Mouse (Mus musculus) bone marrow, adult 2 months (tissue): ENCODE results near the gene Cpe. TPM values are rescaled to one million over a fixed set of nuclear protein-coding genes. Genes with fewer than 3 reads are reported as not detected.

ENCODE experiments used
- H3K27ac ChIP-seq: fragments of 200-500 bp; 2 replicates; pipeline ENCODE4 v1.5.1; 2012; ENCODE audit warnings: low read depth, mild to moderate bottlenecking, control low read depth, inconsistent platforms, low read length; ENCODE audit not compliant: control insufficient read depth, poor library complexity, insufficient read depth
- H3K4me1 ChIP-seq: fragments of 200-500 bp; 2 replicates; pipeline ENCODE4 v1.6.1; 2011; ENCODE audit warnings: low read length; ENCODE audit not compliant: control insufficient read depth, insufficient read depth
- H3K4me3 ChIP-seq: fragments of 200-500 bp; replicated peaks from 2 replicates; pipeline ENCODE3; 2011; ENCODE audit warnings: mild to moderate bottlenecking, low read depth, low read length, control low read depth; ENCODE audit not compliant: control insufficient read depth
- CTCF ChIP-seq: fragments of 200-500 bp; IDR thresholded peaks from 2 replicates; pipeline ENCODE4 v1.5.1; 2011; ENCODE audit warnings: low read length, control low read depth; ENCODE audit not compliant: control insufficient read depth, insufficient read depth
- POLR2A ChIP-seq: fragments of 200-500 bp; IDR thresholded peaks from 2 replicates; pipeline ENCODE4 v1.6.1; 2011; ENCODE audit warnings: low read depth, mild to moderate bottlenecking, control low read depth, low read length, borderline replicate concordance; ENCODE audit not compliant: control insufficient read depth
- WGBS: fragments of 180-500 bp; shearing (Covaris S2); methylation state at CpG from one replicate; pipeline ENCODE4 v1.1.7; 2018; 5-methylcytosine and 5-hydroxymethylcytosine counted together
- polyA plus RNA-seq: library from polyadenylated mRNA; stranded (reverse); fragments of >200 nt; gene quantifications from 2 replicates; pipeline ENCODE4 v1.2.4, GENCODE M21; 2011; ENCODE audit warnings: low replicate concordance; ENCODE audit not compliant: missing spikeins, insufficient read depth, insufficient read length

Cpe gene
- polyA plus RNA-seq, 1 experiment, result 6.2 TPM

DNA sequence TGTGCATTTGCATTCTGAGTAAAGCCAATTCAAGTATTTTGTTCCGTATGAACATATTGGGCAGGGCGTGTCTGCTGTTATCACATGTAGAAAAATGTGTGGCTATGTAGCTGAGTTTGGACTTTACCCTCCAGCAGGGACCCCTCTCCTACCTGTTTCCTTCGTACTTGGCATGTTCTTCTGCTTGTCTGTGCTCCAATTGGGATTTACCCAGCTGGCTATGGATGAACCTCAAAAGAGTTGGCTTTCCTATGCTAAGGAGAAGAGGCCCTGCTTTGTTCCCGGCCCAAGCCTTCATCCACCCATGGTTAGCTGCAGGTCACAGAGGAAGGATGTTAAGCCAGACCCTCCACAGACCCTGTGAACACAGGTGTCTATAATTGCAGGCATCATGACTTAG is 44.8 kb downstream of the Cpe start:
- H3K4me3 ChIP-seq, result no peak overlapping the region
- H3K4me1 ChIP-seq, result no peaks in the 10 kb centered on the region
- H3K27ac ChIP-seq, result no peak overlapping the region
- TF ChIP-seq POLR2A (no peak), CTCF (no peak)
- WGBS, result 76% methylated on average over 4 of the region's 4 CpGs

DNA sequence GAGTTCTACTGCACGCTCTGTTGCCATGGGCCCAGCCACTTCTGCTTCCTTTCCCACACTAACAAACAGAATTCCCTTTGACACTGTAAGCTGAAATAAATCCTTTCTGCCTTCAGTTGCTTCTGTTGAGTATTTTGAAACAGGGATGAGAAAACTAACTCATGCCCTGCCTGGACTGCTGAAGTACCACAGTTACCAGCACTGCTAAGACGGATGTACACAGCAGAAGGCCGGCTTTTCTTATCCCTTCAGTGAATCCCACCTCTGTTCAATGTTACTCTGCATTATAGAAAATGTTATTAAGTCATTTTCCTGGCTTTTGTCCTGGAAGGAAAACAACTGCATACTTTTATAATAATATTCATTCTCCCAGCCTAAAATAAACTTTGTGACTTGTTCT is 45.7 kb downstream of the Cpe start:
- H3K4me3 ChIP-seq, result no peak overlapping the region
- H3K4me1 ChIP-seq, result no peaks in the 10 kb centered on the region
- TF ChIP-seq CTCF (no peak), POLR2A (no peak)
- WGBS, result 87% methylated on average over 3 of the region's 3 CpGs
- H3K27ac ChIP-seq, result no peak overlapping the region

DNA sequence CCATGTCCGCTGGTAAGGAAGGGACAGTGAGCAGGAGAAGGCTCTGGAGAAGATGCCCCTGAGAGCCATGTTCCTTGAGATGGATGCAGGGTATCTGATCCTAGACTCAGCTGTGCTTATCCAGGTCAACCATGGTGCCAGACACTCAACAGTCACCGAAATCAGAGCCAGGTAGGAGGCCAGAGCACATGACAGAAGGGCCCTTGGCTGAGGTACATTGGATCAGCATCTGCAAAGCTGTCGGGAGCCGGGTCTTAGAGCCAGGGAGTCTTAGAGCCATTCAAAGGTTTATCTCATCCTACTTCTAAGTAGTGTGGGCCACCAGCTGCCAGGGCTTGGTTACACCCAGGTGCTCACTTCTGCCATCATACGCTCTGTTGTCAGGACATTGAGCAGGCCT is 46.4 kb downstream of the Cpe start:
- TF ChIP-seq CTCF (no peak), POLR2A (no peak)
- Histone ChIP-seq H3K4me1 (no peaks in the 10 kb centered on the region), H3K27ac (no peak overlapping the region), H3K4me3 (no peak overlapping the region)
- whole genome bisulfite sequencing, result 80% methylated on average over 5 of the region's 5 CpGs

DNA sequence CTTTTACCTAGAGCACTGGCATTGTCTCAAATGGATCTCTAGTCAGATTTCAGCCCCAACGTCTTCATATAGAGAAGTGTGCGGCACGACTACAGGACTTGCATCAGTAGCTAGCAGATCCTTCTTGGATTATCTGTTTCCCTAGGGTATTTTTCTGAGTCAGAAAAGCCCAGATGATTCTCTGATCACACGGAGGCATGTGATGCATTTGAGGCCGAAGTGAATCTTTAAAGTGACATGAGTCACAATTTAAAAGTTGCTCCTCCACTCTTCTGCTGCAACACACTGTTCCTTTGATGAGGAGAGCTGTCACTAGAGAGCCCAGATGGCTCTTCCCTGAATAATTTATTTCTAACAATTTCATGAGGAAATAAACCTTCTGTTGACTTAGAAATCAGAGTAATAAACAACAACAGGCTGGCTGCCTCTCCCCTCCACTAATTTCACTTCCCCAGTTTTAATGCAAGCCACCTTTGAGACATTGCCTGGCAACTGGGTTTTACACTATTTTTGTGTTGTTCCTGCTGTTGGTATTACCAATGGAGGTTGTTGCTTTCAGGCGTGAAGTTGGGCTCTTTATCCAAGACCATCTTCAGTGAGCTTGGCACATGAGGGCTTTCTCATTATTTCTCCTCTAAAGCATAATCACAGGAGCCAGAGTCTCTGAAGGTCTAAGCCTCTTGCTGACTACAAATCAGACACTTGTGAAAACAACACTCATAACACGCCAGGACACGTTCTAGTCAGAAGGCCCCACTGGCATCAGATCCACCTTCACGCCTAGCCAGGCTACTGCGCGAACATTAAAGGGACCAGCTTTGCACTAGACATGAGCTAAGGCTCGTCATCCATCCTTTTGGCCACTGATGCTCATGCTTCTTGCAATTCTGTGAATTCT is 48.5 kb downstream of the Cpe start:
- TF ChIP-seq CTCF, result no peak
- TF ChIP-seq POLR2A, result no peak
- H3K4me3 ChIP-seq, result no peak overlapping the region
- H3K27ac ChIP-seq, result no peak overlapping the region
- 78% methylated on average over 12 of the region's 12 CpGs for WGBS
- H3K4me1 ChIP-seq, result no peaks in the 10 kb centered on the region

DNA sequence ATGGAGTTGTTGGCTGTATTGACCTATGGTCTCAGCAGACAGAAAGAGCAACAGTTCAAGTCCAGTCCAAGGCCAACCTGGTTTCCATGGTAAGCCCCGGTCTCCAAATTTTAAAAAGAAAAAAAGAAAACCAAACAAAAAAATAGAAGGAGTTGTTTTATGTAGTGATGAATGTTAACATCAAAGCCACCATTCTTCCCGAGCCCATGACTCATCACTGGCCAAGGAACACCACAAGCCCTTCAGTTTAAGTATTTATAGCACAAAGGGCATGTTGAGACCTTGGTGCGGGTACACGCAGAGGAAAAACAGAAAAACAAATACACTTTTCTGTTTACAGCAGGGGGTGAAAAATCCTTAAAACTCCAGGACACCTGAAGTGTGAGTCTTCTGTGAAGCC is 49.5 kb downstream of the Cpe start:
- WGBS, result 55% methylated on average over 4 of the region's 4 CpGs
- TF ChIP-seq CTCF (no peak), POLR2A (no peak)
- Histone ChIP-seq H3K27ac (no peak overlapping the region), H3K4me1 (no peaks in the 10 kb centered on the region), H3K4me3 (no peak overlapping the region)

DNA sequence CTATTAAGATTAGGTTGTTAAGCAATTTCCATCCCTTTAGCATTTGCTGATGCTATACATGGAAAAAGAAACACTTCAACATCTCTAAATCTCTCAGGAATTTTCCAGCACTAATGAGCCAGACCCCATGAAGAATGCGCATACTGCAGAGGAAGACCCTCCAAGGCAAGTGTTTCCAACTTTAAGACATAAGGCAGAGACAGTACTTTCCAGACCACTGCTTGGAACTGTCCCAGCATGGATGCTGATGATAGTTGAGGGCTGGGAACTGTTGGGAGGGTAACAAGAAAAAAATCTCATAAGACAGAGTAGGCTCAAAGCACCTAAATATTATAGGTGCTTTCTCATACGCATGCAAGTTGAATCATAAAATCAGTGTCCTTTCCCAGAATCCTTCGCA is 50.1 kb downstream of the Cpe start:
- TF ChIP-seq CTCF (no peak), POLR2A (no peak)
- H3K27ac ChIP-seq, result no peak overlapping the region
- H3K4me1 ChIP-seq, result no peaks in the 10 kb centered on the region
- WGBS, result 81% methylated on average over 3 of the region's 3 CpGs
- H3K4me3 ChIP-seq, result no peak overlapping the region

DNA sequence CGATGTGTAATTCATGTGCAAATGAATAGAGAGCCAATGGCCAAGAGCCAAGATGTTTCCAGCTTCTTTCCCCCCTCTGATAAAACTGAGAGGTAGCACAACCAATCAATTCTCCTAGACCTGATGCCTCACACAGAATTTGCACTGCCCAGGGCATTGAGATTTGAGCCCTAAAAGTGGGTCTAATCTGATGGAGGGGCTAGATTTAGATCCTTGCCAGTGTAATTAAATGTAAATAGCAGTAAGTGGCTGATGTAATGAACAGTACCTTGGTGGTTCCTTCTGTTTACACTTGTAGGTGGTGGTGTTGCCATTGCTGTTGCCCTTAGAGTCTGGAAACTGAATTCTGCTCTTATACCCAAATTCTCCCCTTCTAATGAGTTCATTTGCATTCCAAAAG is 52.3 kb downstream of the Cpe start:
- TF ChIP-seq POLR2A (no peak), CTCF (no peak)
- H3K4me3 ChIP-seq, result no peak overlapping the region
- H3K27ac ChIP-seq, result no peak overlapping the region
- 73% methylated on average over 1 of the region's 1 CpGs for WGBS
- H3K4me1 ChIP-seq, result no peaks in the 10 kb centered on the region

DNA sequence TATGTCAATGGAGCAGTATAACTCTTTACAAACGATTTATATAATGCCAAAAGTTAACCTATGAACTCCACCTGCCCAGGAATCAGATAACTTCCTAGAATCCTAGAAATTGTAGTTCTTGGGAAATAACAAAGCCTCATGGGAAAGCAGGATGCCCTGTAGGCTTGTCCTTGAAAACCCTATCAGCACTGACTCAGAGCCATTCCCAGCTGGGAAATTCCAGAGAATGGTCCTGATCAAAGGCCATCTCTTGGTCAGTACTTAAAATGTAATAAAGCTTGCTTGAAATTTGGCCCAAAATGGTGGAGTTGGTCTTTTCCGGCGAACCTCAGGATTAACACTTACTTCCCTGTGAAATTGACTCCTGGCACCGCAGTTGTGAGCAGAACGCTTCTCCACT is 53.2 kb downstream of the Cpe start:
- Histone ChIP-seq H3K27ac (no peak overlapping the region), H3K4me3 (no peak overlapping the region), H3K4me1 (no peaks in the 10 kb centered on the region)
- TF ChIP-seq CTCF (no peak), POLR2A (no peak)
- WGBS, result 83% methylated on average over 5 of the region's 5 CpGs

DNA sequence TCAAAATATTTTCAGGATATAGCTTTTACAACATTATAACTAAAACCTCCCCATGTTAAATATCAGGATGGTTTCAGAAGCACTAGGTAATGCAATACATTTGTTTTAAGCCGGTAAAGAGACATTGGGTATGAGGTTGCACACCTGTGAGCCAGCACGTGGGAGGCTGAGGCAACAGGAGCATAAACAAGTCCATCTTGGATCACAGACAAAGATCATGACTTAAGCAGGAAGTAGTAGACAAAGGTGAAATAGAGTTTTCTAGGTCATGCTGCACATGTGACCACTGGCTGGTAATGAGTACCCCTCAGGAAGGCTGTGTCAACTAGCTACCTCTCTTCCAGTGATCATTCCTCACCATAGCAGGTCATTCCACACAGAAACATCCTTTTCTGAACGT is 58.0 kb downstream of the Cpe start:
- WGBS, result 68% methylated on average over 3 of the region's 3 CpGs
- TF ChIP-seq CTCF, result no peak
- TF ChIP-seq POLR2A, result no peak

More for the DNA sequence above, 58.0 kb downstream of the Cpe start:
- H3K4me3 ChIP-seq, result no peak overlapping the region
- no peaks in the 10 kb centered on the region for H3K4me1 ChIP-seq
- no peak overlapping the region for H3K27ac ChIP-seq
